Mouse (Mus musculus) olfactory bulb, adult 2 months (tissue): ENCODE results near the gene Zfp961. TPM values are rescaled to one million over a fixed set of nuclear protein-coding genes. Genes with fewer than 3 reads are reported as not detected.

Experiments
- H3K27ac ChIP-seq: fragments of 200-500 bp; 2 replicates; pipeline ENCODE4 v1.5.1; 2012; ENCODE audit warnings: low read depth, low read length; ENCODE audit not compliant: insufficient read depth
- H3K4me1 ChIP-seq: fragments of 200-500 bp; 2 replicates; pipeline ENCODE4 v1.6.1; 2012; ENCODE audit warnings: low read length; ENCODE audit not compliant: control insufficient read depth, insufficient read depth
- H3K4me3 ChIP-seq: fragments of 200-500 bp; 2 replicates; pipeline ENCODE4 v1.5.1; 2012; ENCODE audit warnings: mild to moderate bottlenecking, low read depth, low read length, moderate library complexity; ENCODE audit not compliant: insufficient read depth
- CTCF ChIP-seq: fragments of 200-500 bp; IDR thresholded peaks from 2 replicates; pipeline ENCODE4 v1.5.1; 2012; ENCODE audit warnings: low read depth, mild to moderate bottlenecking, low read length, moderate library complexity; ENCODE audit not compliant: insufficient read depth
- POLR2A ChIP-seq: fragments of 200-500 bp; IDR thresholded peaks from 2 replicates; pipeline ENCODE4 v1.6.1; 2012; ENCODE audit warnings: mild to moderate bottlenecking, low read depth, low read length, moderate library complexity; ENCODE audit not compliant: insufficient read depth
- WGBS: fragments of 180-500 bp; shearing (Covaris S2); methylation state at CpG from one replicate; pipeline ENCODE4 v1.1.7; 2018; 5-methylcytosine and 5-hydroxymethylcytosine counted together
- polyA plus RNA-seq: library from polyadenylated mRNA; stranded (reverse); fragments of >200 nt; gene quantifications from 2 replicates; pipeline ENCODE4 v1.2.4, GENCODE M21; 2012; ENCODE audit warnings: low replicate concordance; ENCODE audit not compliant: missing spikeins, insufficient read depth, insufficient read length

Zfp961 gene
- polyA plus RNA-seq, 1 experiment = not detected

GRCm38 (mm10) chr8:71954666-71955065 lies 3.8 kb downstream of the Zfp961 start:
- Histone ChIP-seq H3K4me1 (no peaks in the 10 kb centered on the region), H3K27ac (no peak overlapping the region), H3K4me3 (no peak overlapping the region)
- 99% methylated on average over 9 of the region's 9 CpGs for WGBS
- TF ChIP-seq CTCF (no peak), POLR2A (no peak)

GRCm38 (mm10) chr8:71960483-71960882 lies 9.6 kb downstream of the Zfp961 start:
- TF ChIP-seq CTCF (no peak), POLR2A (no peak)
- Histone ChIP-seq H3K27ac (no peak overlapping the region), H3K4me1 (no peaks in the 10 kb centered on the region), H3K4me3 (no peak overlapping the region)

GRCm38 (mm10) chr8:71961796-71962195 lies 11.0 kb downstream of the Zfp961 start:
- WGBS = 94% methylated on average over 5 of the region's 5 CpGs
- H3K27ac ChIP-seq = no peak overlapping the region
- no peak overlapping the region for H3K4me3 ChIP-seq
- TF ChIP-seq CTCF (no peak), POLR2A (no peak)
- no peaks in the 10 kb centered on the region for H3K4me1 ChIP-seq

- WGBS = 89% methylated on average over 3 of the region's 3 CpGs
- Histone ChIP-seq H3K4me1 (no peaks in the 10 kb centered on the region), H3K27ac (no peak overlapping the region), H3K4me3 (no peak overlapping the region)
- TF ChIP-seq POLR2A (no peak), CTCF (no peak)
Observed at GRCm38 (mm10) chr8:71964051-71964450, 13.2 kb downstream of the Zfp961 start.

GRCm38 (mm10) chr8:71965166-71965565 lies 14.3 kb downstream of the Zfp961 start:
- TF ChIP-seq POLR2A (no peak), CTCF (no peak)
- Histone ChIP-seq H3K4me3 (no peak overlapping the region), H3K27ac (no peak overlapping the region), H3K4me1 (no peaks in the 10 kb centered on the region)
- WGBS = 97% methylated on average over 2 of the region's 2 CpGs

GRCm38 (mm10) chr8:71966411-71966810 lies 15.6 kb downstream of the Zfp961 start:
- H3K4me3 ChIP-seq = no peak overlapping the region
- H3K4me1 ChIP-seq = no peaks in the 10 kb centered on the region
- TF ChIP-seq CTCF (no peak), POLR2A (no peak)
- H3K27ac ChIP-seq = no peak overlapping the region

- Histone ChIP-seq H3K4me1 (no peaks in the 10 kb centered on the region), H3K4me3 (no peak overlapping the region), H3K27ac (no peak overlapping the region)
- WGBS = 96% methylated on average over 5 of the region's 5 CpGs
- no peak for TF ChIP-seq POLR2A
- no peak for TF ChIP-seq CTCF
Observed at GRCm38 (mm10) chr8:71967261-71967660, 16.4 kb downstream of the Zfp961 start.

GRCm38 (mm10) chr8:71968100-71968499 lies 17.3 kb downstream of the Zfp961 start:
- H3K27ac ChIP-seq = no peak overlapping the region
- H3K4me1 ChIP-seq = no peaks in the 10 kb centered on the region
- H3K4me3 ChIP-seq = no peak overlapping the region
- 70% methylated on average over 6 of the region's 6 CpGs for WGBS
- TF ChIP-seq POLR2A (no peak), CTCF (no peak)

- TF ChIP-seq CTCF = no peak
- TF ChIP-seq POLR2A = no peak
- Histone ChIP-seq H3K27ac (no peak overlapping the region), H3K4me1 (no peaks in the 10 kb centered on the region), H3K4me3 (no peak overlapping the region)
- 64% methylated on average over 6 of the region's 6 CpGs for WGBS
Observed at GRCm38 (mm10) chr8:71968636-71969035, 17.8 kb downstream of the Zfp961 start.

- WGBS = 82% methylated on average over 1 of the region's 1 CpGs
- Histone ChIP-seq H3K4me3 (no peak overlapping the region), H3K27ac (no peak overlapping the region), H3K4me1 (no peaks in the 10 kb centered on the region)
- TF ChIP-seq CTCF (no peak), POLR2A (no peak)
Observed at GRCm38 (mm10) chr8:71971945-71972344, 21.1 kb downstream of the Zfp961 start.
